Mouse (Mus musculus) small intestine, adult 2 months (tissue): Measurements from ENCODE around the gene Hdac9. TPM values are rescaled to one million over a fixed set of nuclear protein-coding genes. Genes with fewer than 3 reads are reported as not detected.

Experiments
- H3K27ac ChIP-seq: fragments of 200-500 bp; 2 replicates; pipeline ENCODE4 v1.5.1; 2012; ENCODE audit warnings: low read depth, low read length, control low read depth, inconsistent platforms; ENCODE audit not compliant: insufficient read depth
- H3K27me3 ChIP-seq: fragments of 200-500 bp; 2 replicates; pipeline ENCODE4 v1.6.1; 2012; ENCODE audit warnings: mild to moderate bottlenecking, moderate library complexity, low read length, inconsistent platforms; ENCODE audit not compliant: control insufficient read depth, insufficient read depth
- H3K36me3 ChIP-seq: fragments of 200-500 bp; 2 replicates; pipeline ENCODE4 v1.6.1; 2012; ENCODE audit warnings: mild to moderate bottlenecking, low read length, control low read depth, inconsistent platforms; ENCODE audit not compliant: control insufficient read depth, insufficient read depth
- H3K4me1 ChIP-seq: fragments of 200-500 bp; 2 replicates; pipeline ENCODE4 v1.6.1; 2012; ENCODE audit warnings: low read length, inconsistent platforms, mixed read lengths; ENCODE audit not compliant: control insufficient read depth, insufficient read depth, insufficient read length
- H3K4me3 ChIP-seq: fragments of 200-500 bp; 2 replicates; pipeline ENCODE4 v1.5.1; 2012; ENCODE audit warnings: low read depth, mild to moderate bottlenecking, control low read depth, inconsistent platforms, low read length, moderate library complexity
- CTCF ChIP-seq: fragments of 200-500 bp; IDR thresholded peaks from 2 replicates; pipeline ENCODE4 v1.5.1; 2012; ENCODE audit warnings: low read depth, mild to moderate bottlenecking, control low read depth, inconsistent platforms, low read length, moderate library complexity, mixed read lengths; ENCODE audit not compliant: insufficient replicate concordance, insufficient read length; ENCODE audit errors: extremely low read depth
- POLR2A ChIP-seq: fragments of 200-500 bp; IDR thresholded peaks from 2 replicates; pipeline ENCODE4 v1.6.1; 2012; ENCODE audit warnings: low read depth, mild to moderate bottlenecking, control low read depth, inconsistent platforms, low read length, moderate library complexity
- WGBS: fragments of 180-500 bp; shearing (Covaris S2); methylation state at CpG from one replicate; pipeline ENCODE4 v1.1.7; 2018; 5-methylcytosine and 5-hydroxymethylcytosine counted together
- polyA plus RNA-seq: library from polyadenylated mRNA; depleted of rRNA; stranded (reverse); fragments of >200 nt; gene quantifications from 2 replicates; pipeline ENCODE4 v1.2.3, GENCODE M21; 2012

Gene Hdac9
- polyA plus RNA-seq, 1 experiment: 0.84 TPM

GRCm38 (mm10) chr12:34900241-34900640 lies 16.7 kb downstream of the Hdac9 start:
- no peaks in the 10 kb centered on the region for H3K4me1 ChIP-seq

GRCm38 (mm10) chr12:34894867-34895266 lies 22.0 kb downstream of the Hdac9 start:
- no peak overlapping the region for H3K27ac ChIP-seq
- 63% methylated on average over 5 of the region's 5 CpGs for WGBS
- H3K27me3 ChIP-seq: no peaks in the 10 kb centered on the region
- TF ChIP-seq POLR2A (no peak), CTCF (no peak)
- H3K4me3 ChIP-seq: no peak overlapping the region
- H3K4me1 ChIP-seq: no peaks in the 10 kb centered on the region
- no peaks in the 10 kb centered on the region for H3K36me3 ChIP-seq

More at GRCm38 (mm10) chr12:34900241-34900640, 16.7 kb downstream of the Hdac9 start:
- Histone ChIP-seq H3K4me3 (no peak overlapping the region), H3K27ac (no peak overlapping the region), H3K27me3 (no peaks in the 10 kb centered on the region), H3K36me3 (no peaks in the 10 kb centered on the region)
- 83% methylated on average over 8 of the region's 8 CpGs for WGBS
- TF ChIP-seq POLR2A (no peak), CTCF (no peak)

GRCm38 (mm10) chr12:34888694-34889093 lies 28.2 kb downstream of the Hdac9 start:
- no peaks in the 10 kb centered on the region for H3K36me3 ChIP-seq
- TF ChIP-seq CTCF (no peak), POLR2A (no peak)
- no peaks in the 10 kb centered on the region for H3K4me1 ChIP-seq
- no peak overlapping the region for H3K27ac ChIP-seq
- 81% methylated on average over 4 of the region's 4 CpGs for WGBS
- H3K4me3 ChIP-seq: no peak overlapping the region
- H3K27me3 ChIP-seq: no peaks in the 10 kb centered on the region

GRCm38 (mm10) chr12:34874926-34875325 lies 42.0 kb downstream of the Hdac9 start:
- Histone ChIP-seq H3K36me3 (no peaks in the 10 kb centered on the region), H3K27me3 (no peaks in the 10 kb centered on the region), H3K4me1 (no peaks in the 10 kb centered on the region), H3K27ac (no peak overlapping the region), H3K4me3 (no peak overlapping the region)
- no peak for TF ChIP-seq POLR2A
- TF ChIP-seq CTCF: no peak
- 71% methylated on average over 2 of the region's 2 CpGs for WGBS

GRCm38 (mm10) chr12:34871028-34871427 lies 45.9 kb downstream of the Hdac9 start:
- H3K27ac ChIP-seq: no peak overlapping the region
- no peaks in the 10 kb centered on the region for H3K36me3 ChIP-seq
- H3K4me3 ChIP-seq: no peak overlapping the region
- WGBS: 74% methylated on average over 7 of the region's 7 CpGs
- no peak for TF ChIP-seq CTCF
- no peak for TF ChIP-seq POLR2A
- H3K4me1 ChIP-seq: no peaks in the 10 kb centered on the region
- H3K27me3 ChIP-seq: no peaks in the 10 kb centered on the region

GRCm38 (mm10) chr12:34841196-34841595 lies 75.7 kb downstream of the Hdac9 start:
- H3K36me3 ChIP-seq: no peaks in the 10 kb centered on the region
- TF ChIP-seq POLR2A: no peak
- TF ChIP-seq CTCF: no peak
- H3K4me3 ChIP-seq: no peak overlapping the region

GRCm38 (mm10) chr12:34837318-34837717 lies 79.6 kb downstream of the Hdac9 start:
- H3K36me3 ChIP-seq: no peaks in the 10 kb centered on the region
- WGBS: 74% methylated on average over 5 of the region's 5 CpGs

More at GRCm38 (mm10) chr12:34841196-34841595, 75.7 kb downstream of the Hdac9 start:
- 90% methylated on average over 4 of the region's 4 CpGs for WGBS
- Histone ChIP-seq H3K27ac (no peak overlapping the region), H3K4me1 (no peaks in the 10 kb centered on the region), H3K27me3 (no peaks in the 10 kb centered on the region; the same call in 1 of the 2 replicates)

GRCm38 (mm10) chr12:34836864-34837263 lies 80.0 kb downstream of the Hdac9 start:
- WGBS: 62% methylated on average over 1 of the region's 1 CpGs
- H3K27ac ChIP-seq: no peak overlapping the region
- H3K27me3 ChIP-seq: no peaks in the 10 kb centered on the region
- TF ChIP-seq POLR2A (no peak), CTCF (no peak)
- no peaks in the 10 kb centered on the region for H3K4me1 ChIP-seq
- H3K36me3 ChIP-seq: no peaks in the 10 kb centered on the region
- H3K4me3 ChIP-seq: no peak overlapping the region

More at GRCm38 (mm10) chr12:34837318-34837717, 79.6 kb downstream of the Hdac9 start:
- H3K4me3 ChIP-seq: no peak overlapping the region
- H3K4me1 ChIP-seq: no peaks in the 10 kb centered on the region
- H3K27ac ChIP-seq: no peak overlapping the region
- H3K27me3 ChIP-seq: no peaks in the 10 kb centered on the region
- TF ChIP-seq POLR2A (no peak), CTCF (no peak)
